Mouse (Mus musculus) MEL (cell line): ENCODE measurements around the gene Tbc1d5.

Experiments
- CHD2 ChIP-seq: IDR thresholded peaks from 2 replicates; pipeline ENCODE4 v1.6.1; 2011; ENCODE audit warnings: low read length, improper control_type of control experiment
- CTCF ChIP-seq, 3 experiments: IDR thresholded peaks in 2 of 3; conservative IDR thresholded peaks in 1 of 3; 2 replicates each; pipeline ENCODE4 v1.5.1; 2011 to 2012; ENCODE audit warnings: low read length in 3 of 3, low read depth in 2 of 3, mild to moderate bottlenecking in 2 of 3, improper control_type of control experiment in 1 of 3, inconsistent platforms in 1 of 3, mixed read lengths in 1 of 3, moderate library complexity in 1 of 3; ENCODE audit not compliant: control insufficient read depth in 1 of 3, insufficient read depth in 1 of 3, poor library complexity in 1 of 3, severe bottlenecking in 1 of 3
- JUND ChIP-seq: IDR thresholded peaks from 2 replicates; pipeline ENCODE4 v1.6.1; 2011; ENCODE audit warnings: low read depth, mild to moderate bottlenecking, improper control_type of control experiment, low read length
- MAX ChIP-seq: IDR thresholded peaks from 2 replicates; pipeline ENCODE4 v1.6.1; 2011; ENCODE audit warnings: low read length, improper control_type of control experiment
- MAZ ChIP-seq: IDR thresholded peaks from 2 replicates; pipeline ENCODE4 v1.6.1; 2012; ENCODE audit warnings: low read depth, mild to moderate bottlenecking, inconsistent platforms, low read length, improper control_type of control experiment
- MYC ChIP-seq: IDR thresholded peaks from 2 replicates; pipeline ENCODE4 v1.6.1; 2011; ENCODE audit warnings: low read depth, mild to moderate bottlenecking, low read length, improper control_type of control experiment, moderate library complexity
- POLR2A ChIP-seq, 2 experiments: IDR thresholded peaks; 2 replicates each; pipeline ENCODE4 v1.6.1; 2011 to 2012; ENCODE audit warnings: low read length in 2 of 2, mild to moderate bottlenecking in 2 of 2, control low read depth in 1 of 2, improper control_type of control experiment in 1 of 2, low read depth in 1 of 2, moderate library complexity in 1 of 2; ENCODE audit not compliant: control insufficient read depth in 1 of 2, insufficient read depth in 1 of 2, poor library complexity in 1 of 2
- POLR2AphosphoS2 ChIP-seq: IDR thresholded peaks from 2 replicates; pipeline ENCODE4 v1.6.1; 2011; ENCODE audit warnings: low read length, improper control_type of control experiment
- RAD21 ChIP-seq: IDR thresholded peaks from 2 replicates; pipeline ENCODE4 v1.6.1; 2011; ENCODE audit warnings: mild to moderate bottlenecking, low read depth, low read length, improper control_type of control experiment
- USF1 ChIP-seq: IDR thresholded peaks from 2 replicates; pipeline ENCODE4 v1.6.1; 2014; ENCODE audit warnings: low read depth, mild to moderate bottlenecking, inconsistent platforms, low read length, improper control_type of control experiment, moderate library complexity

- TF ChIP-seq RAD21: no peak
- no peak for TF ChIP-seq USF1
- no peak for TF ChIP-seq CTCF (IDR thresholded peaks at IDR 0.05 in 2 of 3, conservative IDR thresholded peaks at IDR 0.05 in 1 of 3; ENCODE audit: control insufficient read depth in 1 of 3, insufficient read depth in 1 of 3, low read depth in 2 of 3, low read length in 3 of 3, poor library complexity in 1 of 3, severe bottlenecking in 1 of 3)
- no peak for TF ChIP-seq POLR2A (IDR thresholded peaks at IDR 0.05; ENCODE audit: control insufficient read depth in 1 of 2, insufficient read depth in 1 of 2, low read depth in 1 of 2, low read length in 2 of 2, poor library complexity in 1 of 2)
- TF ChIP-seq POLR2AphosphoS2: no peak
- no peak for TF ChIP-seq MAX
- no peak for TF ChIP-seq MAZ
- TF ChIP-seq JUND: no peak
- no peak for TF ChIP-seq CHD2
- TF ChIP-seq MYC: no peak
Observed at GRCm38 (mm10) chr17:50763407-50763806, 415.7 kb downstream of the Tbc1d5 start.
